Mouse (Mus musculus) adrenal gland, postnatal 14 days (tissue): ENCODE results near the gene Art1. TPM values are rescaled to one million over a fixed set of nuclear protein-coding genes. Genes with fewer than 3 reads are reported as not detected.

Experiments used
- DNase-seq: peaks from one replicate; pipeline ENCODE4 v3.0.0; 2021; ENCODE audit warnings: mixed read lengths
- long read RNA-seq, 2 experiments: library from polyadenylated mRNA; stranded (forward); transcript quantifications; one replicate each; pipeline ENCODE4 v2.0.0; 2021
- total RNA-seq: library from RNA; stranded (reverse); gene quantifications from 2 replicates; pipeline ENCODE4 v1.2.3, GENCODE M21; 2021

Art1 gene
- not detected in 2 replicates for total RNA-seq
- long read RNA-seq, experiment 1, result 0 reads
- long read RNA-seq, experiment 2, result 0 reads

DNA sequence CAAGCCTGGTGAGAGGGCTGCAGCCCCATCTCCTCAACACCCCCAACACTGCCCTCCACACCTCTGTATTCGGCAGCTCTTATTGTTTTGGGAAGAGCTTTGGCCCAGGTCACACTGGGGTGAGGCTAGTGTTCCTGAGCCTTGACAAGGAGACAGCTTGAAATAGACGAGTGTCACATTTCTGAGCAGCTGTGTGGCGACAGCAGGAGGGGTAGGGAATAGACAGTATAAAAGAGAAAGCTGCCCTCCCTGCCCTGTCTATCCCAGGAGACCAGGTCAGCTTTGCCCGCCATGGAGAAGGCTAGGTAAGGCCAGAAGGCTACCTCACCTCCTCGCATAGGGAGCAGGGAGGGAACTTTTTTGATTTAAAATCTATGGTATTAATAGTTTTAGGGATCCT is at the start of gene Art1:
Gene Art1 (plus strand): TSS at position 257 of the 400 bp plus-strand sequence.
- no peak for DNase-seq

DNA sequence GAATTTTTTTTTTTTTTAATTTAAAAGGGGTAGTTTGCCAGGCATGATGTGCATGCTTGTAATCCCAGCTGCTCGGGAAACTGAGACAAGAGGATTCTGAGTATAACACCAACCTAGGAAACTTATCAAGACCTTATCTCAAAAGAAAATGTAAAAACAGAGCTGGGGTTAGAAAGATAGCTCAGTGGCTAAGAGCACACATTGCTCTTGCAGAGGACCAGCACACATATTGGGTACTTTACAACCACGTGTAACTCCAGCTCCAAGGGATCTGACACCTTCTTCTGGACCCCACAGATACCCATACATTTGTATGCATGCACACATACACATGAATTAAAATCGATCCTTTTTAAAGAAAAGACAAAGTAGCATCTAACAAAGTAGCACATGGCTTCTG is 40.2 kb upstream of the Art1 start:
- no peak for DNase-seq

DNA sequence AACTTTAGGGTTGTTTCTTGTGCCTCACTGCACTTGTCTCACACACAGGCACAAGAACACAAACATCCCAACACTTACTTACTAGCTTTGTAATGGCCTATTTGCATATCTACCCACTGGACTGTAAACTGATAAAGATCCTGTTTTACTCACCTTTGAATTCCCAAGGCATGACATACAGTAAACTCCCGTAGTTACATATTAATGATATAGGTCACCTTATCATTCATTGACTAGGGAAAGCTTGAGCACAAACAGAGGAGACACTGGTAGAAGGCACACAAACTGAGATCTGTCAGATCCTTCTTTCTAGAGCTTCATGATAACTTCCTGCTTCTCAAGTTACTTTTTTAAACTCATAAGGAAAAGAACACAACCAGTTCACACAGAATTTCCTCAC is 39.3 kb upstream of the Art1 start:
- no peak for DNase-seq

DNA sequence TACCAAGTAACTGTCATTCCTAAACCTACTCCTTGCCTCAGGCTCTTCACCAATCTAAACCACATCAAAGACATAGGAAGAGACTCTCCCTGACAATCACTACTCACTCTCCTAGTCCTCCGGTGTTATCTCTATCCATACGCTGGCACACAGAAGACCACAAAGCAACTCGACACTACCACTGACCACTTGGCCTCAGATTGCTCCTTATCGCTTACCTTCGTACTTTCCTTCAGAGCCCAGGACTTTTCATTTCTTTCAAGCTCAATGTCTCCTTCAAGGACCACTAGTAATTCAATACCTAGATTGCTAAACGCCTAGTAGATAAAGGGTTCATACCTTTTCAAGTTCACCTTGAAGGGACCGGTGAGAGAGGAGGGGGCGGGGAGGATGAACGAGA is 37.7 kb upstream of the Art1 start:
- no peak for DNase-seq

DNA sequence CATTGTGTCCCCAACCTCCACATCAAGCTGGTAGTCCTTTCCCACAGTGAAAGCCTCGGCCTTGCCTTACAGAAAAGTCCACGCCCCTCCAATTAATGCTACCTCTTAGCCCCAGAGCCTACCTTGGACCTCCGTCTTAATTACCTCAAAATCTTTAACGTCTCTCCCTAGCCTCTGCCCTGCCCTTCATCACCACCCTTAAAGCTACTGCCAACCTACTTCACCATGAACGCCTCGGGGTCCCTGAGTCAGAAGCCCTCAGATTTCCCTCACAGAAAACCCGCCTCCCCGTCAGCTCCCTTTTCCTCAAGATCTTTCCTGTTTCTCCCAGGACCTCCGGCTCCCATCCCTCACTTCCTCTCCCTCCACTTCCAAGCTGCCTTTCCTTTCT is 36.9 kb upstream of the Art1 start:
- DNase-seq, result no peak

DNA sequence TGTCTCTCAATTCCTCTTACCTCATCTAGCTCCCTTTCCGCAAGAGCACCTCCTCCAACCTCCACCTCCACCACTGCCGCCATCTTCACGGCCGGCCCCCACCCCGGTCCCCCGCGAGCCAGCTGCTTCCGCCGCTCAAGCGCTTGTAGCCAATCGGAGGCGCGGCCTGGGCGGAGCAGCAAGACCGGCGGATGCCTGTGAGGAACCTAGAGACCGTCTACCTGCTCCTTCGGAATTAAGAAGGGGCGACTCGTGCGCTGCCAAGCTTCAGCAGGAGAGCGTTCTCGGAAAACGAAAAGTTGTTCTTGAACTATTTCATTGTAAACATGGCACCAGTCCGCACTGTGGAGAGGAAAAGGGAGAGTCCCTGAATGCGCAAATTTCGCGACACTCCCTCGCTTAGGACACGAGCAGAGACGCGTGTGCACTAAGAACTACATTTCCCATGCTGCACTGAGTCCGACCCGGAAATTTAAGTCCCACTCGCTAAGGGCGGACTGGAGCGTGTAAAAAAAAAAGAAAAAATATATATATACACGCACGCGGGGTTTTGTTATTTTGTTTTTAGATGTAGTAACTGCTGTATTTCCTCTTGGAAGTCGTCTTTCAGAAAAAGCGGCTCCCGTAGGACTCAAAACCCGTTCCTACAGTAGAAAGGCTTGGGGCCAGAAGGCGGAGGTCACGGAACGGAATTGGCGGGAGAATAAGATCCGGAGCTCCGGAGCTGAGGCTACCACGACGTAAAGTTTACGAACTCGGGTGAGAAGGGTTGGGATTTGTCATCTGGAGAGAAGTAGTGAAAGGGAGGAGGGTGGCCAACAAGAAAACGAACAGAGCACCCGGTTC is 36.3 kb upstream of the Art1 start, which contains the start of the genes Rnf121, Xndc1 and Xntrpc:
Gene Rnf121 (minus strand): TSS at position 424 of the 846 bp plus-strand sequence.
Gene Xndc1 (plus strand): TSS at position 466 of the 846 bp plus-strand sequence.
Gene Xntrpc (plus strand): TSS at position 668 of the 846 bp plus-strand sequence.
- DNase-seq, result peak; percentile 97

DNA sequence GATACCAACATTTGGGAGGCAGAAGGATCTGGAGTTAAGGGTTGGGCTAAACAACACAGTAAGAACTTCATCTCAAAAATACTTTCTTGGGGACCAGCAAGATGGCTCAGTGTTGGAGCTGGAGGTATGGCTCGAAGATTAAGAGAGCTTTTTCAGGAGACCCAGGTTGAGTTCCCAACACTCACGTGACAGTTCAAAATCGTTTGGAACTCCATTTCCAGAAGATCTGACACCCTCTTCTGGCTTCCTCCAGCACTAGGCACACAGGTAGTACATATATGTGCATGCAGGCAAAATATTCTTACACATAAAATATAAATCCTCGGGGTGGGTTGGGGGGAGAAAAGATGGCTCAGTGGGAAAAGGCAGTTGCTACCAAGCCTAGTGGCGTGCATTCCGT is 35.2 kb upstream of the Art1 start:
- DNase-seq, result no peak

DNA sequence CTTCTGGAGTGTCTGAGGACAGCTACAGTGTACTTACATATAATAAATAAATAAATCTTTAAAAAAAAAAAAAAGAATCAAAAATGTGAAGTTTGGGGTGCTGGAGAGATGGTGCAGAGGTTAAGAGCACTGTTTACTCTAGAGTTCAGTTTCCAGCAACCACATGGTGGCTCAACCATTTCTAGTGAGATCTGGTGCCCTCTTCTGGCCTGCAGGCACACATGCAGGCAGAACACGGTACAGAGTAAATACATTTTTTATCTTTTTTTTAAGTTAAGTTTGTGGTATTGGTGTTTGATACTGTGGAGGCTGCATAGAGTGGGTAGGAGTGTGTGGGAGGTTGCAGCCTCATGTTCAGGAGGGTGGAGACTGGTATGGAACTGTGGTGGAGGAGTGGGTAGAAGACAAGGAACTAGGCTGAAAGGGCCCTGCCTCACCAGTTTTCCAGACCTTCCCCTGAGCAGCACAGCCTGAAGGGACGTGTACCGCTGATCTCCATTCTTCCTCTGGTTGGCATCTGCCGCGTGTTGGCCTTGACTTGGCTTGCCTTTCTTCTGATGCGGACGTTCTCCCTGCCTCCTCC is 24.7 kb upstream of the Art1 start:
- DNase-seq, result peak; percentile 43

DNA sequence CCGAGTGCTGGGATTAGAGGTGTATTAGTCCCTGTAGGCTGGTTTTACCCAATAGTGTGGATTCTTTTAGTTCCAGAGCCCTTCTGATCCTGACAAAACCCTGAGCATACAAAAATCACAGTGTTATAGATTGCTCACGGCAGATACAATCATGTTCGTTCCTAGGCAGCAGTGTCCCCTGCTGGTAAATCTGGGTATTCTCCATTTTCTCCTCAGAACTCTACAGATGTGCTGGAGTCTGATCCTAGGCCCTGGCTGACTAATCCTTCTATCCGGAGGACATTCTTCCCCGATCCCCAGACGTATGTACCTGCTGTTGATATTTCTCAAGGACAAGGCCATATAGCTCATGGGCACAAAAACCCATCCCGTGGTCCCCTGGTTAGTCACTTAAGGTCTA is 23.0 kb upstream of the Art1 start:
- peak; percentile 50 for DNase-seq

DNA sequence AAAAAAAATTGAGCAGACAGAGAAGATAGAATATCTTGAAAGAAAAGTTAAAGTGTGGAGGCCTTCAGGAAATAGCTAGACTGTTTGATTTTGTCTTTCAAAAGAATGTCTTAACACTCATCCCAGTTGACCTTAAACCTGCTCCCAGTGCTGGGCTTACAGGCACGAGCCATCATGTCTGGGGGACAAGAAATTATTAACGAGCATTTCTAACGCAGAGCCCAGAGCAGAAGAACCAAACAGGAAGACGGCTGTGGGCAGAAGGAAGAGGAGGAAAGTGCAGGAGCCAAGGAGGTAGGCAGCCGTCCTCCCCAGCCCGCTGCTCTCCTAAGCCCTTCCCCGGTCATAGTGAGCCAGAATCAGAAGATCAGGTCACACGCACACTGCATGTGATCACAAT is 21.2 kb upstream of the Art1 start:
- no peak for DNase-seq

DNA sequence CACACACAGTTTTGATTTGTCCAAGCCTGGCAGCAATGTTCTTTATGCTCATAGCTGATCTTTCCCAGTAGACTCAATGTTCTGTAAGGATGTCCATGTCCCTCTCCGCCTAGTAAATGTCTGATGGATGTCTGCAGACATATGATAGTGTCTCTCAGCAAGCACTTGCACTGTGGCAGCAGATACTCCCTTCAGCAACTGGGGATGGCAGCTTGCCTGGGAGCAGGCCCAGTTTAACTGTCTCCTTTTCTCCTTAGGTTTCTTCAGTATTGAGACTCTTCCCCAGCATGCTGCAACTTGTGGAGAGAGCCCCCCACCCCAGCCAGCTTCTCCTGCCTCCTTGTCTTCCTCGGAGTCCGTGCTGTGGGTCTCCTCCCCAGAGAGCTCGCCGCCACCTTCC is 19.8 kb upstream of the Art1 start:
- DNase-seq, result no peak

DNA sequence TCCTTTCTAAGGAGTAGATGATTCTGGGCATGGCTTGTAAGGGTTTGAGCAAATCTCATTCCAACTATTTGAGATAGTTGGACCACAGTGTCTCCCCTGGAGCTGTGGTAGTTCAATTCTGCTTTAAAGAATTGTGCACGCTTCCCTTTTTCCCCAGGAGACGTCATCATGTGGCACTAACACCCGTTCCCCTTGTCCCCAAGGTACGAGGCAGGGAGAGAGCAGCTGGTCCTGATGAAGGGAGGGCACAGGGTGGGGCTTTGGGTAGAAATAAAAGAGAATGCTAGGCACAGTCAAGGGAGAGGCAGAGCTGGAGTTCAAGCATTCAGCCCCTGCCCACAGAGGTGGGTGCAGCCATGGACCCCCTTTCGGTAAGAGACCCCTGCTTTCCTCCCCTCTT is 18.7 kb upstream of the Art1 start, which contains the start of gene Trpc2:
Gene Trpc2 (plus strand): TSS at position 301 of the 400 bp plus-strand sequence.
- DNase-seq, result no peak

DNA sequence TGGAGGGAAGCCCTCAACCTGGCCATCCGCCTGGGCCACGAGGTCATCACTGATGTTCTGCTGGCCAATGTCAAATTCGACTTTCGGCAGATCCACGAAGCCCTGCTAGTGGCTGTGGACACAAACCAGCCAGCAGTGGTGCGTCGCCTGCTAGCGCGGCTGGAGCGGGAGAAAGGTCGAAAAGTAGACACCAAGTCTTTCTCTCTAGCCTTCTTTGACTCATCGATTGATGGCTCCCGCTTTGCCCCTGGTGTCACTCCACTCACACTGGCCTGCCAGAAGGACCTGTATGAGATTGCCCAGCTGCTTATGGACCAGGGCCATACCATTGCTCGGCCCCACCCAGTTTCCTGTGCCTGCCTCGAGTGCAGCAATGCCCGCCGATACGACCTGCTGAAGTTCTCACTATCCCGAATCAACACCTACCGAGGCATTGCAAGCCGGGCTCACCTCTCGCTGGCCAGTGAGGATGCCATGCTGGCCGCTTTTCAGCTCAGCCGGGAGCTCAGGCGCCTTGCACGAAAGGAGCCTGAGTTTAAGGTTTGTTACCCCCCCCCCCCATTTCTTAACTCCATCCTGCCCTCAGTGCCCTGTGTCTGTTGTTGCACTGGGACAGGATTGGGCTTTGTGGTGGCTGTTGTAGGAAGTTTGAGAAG is 17.4 kb upstream of the Art1 start:
- DNase-seq, result no peak

DNA sequence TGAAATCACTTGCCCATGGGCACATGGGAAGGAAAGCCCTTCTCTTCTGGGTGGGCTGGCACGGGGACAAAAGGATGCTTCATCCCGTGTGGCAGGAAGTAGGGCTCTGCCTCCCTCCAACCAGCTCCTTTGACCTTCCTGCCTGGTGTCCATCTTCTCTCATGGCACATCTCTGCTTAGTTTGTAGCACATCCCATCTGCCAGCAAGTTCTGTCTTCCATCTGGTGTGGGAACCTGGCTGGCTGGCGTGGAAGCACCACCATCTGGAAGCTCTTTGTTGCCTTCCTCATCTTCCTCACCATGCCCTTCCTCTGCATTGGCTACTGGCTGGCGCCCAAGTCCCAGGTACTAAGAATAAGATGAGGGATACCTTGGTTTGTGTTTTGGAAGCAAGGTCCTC is 14.2 kb upstream of the Art1 start:
- no peak for DNase-seq

DNA sequence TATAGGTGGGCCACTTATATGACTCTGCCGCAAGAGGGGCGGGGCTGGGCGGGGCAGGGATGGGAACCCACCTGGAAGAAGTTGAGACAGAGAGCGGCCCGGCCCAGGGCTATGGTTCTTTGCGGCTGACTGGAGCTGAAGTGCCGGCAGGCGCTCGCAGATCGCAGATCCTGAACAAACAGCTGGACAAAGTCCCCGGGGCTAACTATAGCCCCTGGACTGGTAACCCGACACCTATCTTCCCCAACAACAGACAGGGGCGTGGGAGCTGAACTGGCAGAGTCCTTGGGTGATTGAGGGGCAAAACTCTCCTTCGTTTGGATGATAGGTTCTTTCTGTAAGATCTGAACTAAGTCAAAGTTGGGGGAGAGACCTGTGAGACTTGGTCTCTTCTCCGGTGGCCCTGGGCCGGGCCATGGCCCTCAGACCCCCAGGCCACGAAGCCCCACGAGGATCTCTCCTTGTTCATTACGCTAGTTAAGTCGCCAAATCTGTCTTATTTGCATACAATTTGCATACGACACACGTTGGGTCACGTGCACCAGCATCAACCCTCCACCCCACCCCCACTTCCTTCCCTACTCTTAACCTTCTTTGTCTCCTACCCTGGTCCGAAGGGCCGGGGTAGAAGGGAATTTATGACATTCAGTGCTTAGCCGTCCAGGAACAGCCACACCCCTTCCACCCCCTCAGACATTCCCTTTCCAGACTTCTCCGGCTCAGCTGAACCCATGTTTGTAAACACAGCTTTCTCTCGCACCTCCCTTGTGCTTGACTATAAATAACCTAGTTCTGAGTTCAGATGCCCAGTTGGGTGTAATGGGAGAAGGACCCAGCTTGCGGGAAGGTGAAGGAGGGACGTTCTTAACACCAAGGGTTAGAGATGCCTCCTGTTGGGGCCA is 1.5 kb upstream of the Art1 start:
- no peak for DNase-seq

DNA sequence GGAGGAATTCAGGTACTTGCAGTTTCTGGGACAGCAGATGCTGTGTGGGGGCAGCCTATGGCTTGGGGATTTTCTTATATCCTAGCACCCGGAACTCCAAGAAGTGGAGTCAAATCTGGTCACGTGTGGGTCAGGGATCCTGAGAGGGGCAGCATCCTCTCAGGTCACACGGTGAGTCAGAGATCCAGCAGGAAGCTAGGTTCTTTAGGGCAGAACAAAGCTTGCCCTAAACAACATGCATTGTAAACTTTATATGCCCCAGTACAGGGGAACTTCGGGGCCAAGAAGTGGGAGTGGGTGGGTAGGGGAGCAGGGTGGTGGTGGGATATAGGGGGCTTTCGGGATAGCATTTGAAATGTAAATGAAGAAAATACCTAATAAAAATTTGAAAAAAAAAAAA is 675 bp upstream of the Art1 start:
- no peak for DNase-seq

DNA sequence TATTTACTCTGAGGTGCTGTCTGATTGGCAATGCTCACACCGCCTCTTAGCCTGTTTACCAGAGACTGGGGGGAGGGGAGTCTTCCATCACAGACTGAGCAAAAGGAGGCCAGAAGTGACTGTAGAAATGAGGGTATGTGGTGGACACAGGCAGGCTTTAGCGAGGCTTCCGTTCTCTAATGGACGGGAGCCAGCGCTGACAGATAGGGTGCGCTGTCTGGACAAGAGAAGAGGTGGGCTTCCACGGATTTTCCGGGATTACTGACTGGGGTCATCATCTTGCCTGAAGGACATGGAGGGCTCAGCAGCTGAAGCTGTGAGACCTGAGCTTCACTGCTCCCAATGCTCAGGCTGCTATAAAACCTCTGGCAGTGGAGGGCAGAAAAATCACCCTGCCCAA is 698 bp downstream of the Art1 start:
- DNase-seq, result no peak

DNA sequence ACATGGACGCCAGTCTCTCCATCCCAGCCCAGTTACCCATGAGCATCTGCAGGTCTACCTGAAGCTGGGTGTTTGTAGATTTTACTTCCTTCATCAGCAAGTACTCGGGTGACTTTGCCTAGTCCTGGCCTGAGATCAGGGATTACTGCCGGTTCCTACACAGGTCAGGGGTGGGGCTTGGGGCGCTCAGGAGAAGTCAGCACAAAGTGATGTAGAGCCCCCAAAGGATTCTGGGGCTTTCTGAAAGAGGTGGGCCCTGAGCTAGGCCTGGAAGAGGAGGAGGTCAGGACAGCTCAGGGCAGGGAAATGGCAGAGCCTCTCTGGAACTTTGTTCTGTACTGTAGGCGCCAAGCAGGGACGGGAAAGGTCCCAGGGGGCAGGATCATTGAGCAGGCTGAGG is 1.2 kb downstream of the Art1 start:
- peak; percentile 43 for DNase-seq

DNA sequence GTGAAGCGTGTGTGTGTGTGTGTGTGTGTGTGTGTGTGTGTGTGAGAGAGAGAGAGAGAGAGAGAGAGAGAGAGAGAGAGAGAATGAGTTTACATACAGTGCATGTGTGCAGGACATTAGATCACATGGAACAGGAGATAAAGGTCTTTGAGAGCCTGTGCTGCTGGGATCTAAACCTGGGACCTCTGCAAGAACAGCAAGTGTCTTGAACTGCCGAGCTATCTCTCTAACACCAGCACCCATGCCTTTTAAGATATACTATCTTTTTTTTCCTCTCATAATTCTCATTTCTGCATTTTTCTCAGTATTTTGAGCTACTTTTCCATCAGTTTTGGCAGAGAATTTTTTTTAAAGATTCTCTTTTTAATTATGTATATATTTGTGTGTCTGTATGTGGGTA is 2.0 kb downstream of the Art1 start:
- DNase-seq, result no peak

DNA sequence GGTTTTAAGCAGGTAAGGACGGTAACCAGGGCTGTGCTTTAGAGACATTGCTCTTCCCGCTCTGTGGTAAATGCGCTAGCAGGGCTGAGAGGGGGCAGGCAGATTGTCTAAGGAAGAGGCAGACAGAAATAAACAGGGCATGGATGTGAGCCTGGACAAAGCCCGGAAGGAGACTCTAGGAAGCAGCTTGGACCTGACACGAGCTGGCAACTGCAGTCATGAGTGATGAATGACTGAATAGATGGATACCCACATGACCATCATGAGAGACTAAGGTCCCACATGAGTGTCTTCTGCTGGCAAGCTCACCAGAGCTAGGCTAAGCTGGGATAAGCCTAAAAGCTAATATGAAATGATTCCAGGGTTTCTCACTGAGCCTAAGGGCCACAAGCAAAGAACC is 2.6 kb downstream of the Art1 start:
- DNase-seq, result no peak

DNA sequence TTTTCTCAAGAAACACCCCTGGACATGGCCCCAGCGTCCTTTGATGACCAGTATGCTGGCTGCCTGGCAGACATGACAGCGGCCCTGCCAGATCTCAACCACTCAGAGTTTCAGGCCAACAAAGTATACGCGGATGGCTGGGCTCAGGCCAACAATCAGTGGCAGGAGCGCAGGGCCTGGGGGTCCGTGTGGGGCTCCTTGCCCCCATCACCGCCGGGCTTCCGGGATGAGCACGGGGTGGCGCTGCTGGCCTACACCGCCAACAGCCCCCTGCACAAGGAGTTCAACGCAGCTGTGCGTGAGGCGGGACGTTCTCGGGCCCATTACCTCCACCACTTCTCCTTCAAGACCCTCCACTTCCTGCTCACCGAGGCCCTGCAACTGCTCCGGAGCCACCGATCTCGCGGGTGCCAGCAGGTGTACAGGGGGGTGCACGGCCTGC is 5.2 kb downstream of the Art1 start:
- DNase-seq, result peak; percentile 27

DNA sequence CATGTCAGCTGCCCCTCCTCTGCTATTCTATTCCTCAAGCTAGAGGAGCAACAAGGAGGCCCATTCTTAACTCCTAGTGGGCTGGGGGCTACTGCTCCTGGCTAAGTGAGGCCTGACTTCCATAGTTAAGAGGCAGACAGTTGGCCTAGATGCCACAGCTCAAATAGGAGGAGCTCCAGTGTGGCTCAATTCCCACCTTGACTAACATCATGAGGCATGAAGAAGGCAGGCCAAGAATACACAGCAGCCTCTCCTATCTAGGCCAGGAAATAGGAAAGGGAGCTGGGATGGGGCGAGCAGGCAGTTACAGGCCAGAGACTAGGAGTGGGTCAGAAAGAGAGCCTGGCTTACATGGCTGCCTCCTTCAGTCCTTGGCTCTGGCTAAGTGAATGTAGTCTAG is 6.7 kb downstream of the Art1 start:
- DNase-seq, result no peak
